9 mouse cellular contexts compared by ENCODE assay signal in the genomic region with DNA sequence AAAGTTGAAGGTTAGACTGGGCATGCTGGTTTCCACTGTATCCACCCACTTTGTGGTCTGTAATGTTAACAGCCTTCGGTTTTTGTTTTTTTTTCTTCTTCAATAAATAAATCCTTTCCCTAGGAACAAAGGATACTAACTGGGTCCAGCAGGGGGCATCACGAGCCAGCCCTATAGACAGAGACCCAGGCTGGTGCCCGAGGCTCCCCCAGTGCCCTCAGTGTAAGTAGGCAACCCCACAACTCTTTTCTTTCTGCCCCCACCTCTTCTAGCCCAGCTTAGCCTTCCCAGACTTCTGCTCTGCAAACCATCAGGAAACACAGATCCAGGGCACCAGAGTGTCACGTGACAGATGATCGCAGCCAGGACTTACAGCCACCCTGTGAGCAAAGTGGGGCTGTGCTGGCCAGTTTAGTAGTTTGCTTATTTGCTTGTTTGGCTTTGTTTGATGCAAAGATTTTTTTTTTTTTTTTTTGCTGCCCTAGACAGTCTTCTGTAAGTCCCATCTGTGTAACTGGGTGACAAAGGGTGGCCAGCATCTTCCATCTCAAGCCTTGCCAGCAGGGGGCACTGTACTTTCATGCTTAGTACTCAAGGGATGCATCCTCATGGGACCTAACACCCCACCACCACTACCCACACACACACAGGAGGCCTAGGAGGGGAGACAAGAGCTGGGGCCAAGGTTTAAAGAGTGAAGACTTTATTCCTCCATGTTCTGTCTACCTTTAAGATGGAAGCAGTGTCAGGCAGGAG. TPM values are rescaled to one million over a fixed set of nuclear protein-coding genes. Genes with fewer than 3 reads are reported as not detected.
DNase-seq lines count a peak whose midpoint lies in the region; ATAC-seq and TF ChIP-seq lines count a peak whose summit lies in the region.
"Had no signal": no experiment of that assay in that cellular context is flagged by ENCODE, and none has a peak within 500 bp of the region (broad histone marks: within the 10 kb centered on the region; RNA-seq: fewer than 3 reads in every experiment).

No protein-coding gene starts in this region.

- H3K4me1 ChIP-seq in kidney, postnatal 0 days (replicated peaks; ENCODE audit: insufficient read depth, low read length): peaks cover 7% of the 10 kb centered on the region; the same call in 1 of the 2 replicates
- H3K4me1 ChIP-seq in kidney, embryonic 15.5 days: peaks cover 24% of the 10 kb centered on the region
- peaks cover 28% of the 10 kb centered on the region for H3K4me1 ChIP-seq in forebrain, embryonic 10.5 days

- no peak overlapping the region for H3K9ac ChIP-seq in kidney, postnatal 0 days (ENCODE audit: low read depth, low read length)
- no peak overlapping the region for H3K9ac ChIP-seq in kidney, embryonic 15.5 days

- H3K4me2 ChIP-seq in kidney, postnatal 0 days (ENCODE audit: low read length): no peak overlapping the region
- no peak overlapping the region for H3K4me2 ChIP-seq in kidney, embryonic 15.5 days

- no peak overlapping the region for H3K27ac ChIP-seq in kidney, postnatal 0 days
- H3K27ac ChIP-seq in kidney, embryonic 15.5 days: no peak overlapping the region
- no peak overlapping the region for H3K27ac ChIP-seq in forebrain, embryonic 10.5 days

- DNase-seq in kidney, postnatal 0 days (ENCODE audit: low spot score): peak; percentile 51
- DNase-seq in MN1 (ENCODE audit: low spot score): peak; percentile 58
- DNase-seq in gastrocnemius, adult 8-10 months (ENCODE audit: low spot score in 2 of 2): peak; percentile 44 to 55
- peak; percentile 50 for DNase-seq in naive thymus-derived CD4-positive, alpha-beta T cell, adult 2 months (ENCODE audit: low read depth)
- DNase-seq in forebrain, embryonic 10.5 days (ENCODE audit: extremely low spot score, low spot score): no peak
- no peak for DNase-seq in urinary bladder, adult 2 months (ENCODE audit: low spot score)

- TF ChIP-seq CTCF in kidney, postnatal 0 days (IDR thresholded peaks at IDR 0.05; ENCODE audit: low read depth): peak; percentile 57

- H3K4me3 ChIP-seq in kidney, postnatal 0 days (replicated peaks; ENCODE audit: low read depth, low read length): no peak overlapping the region
- no peak overlapping the region for H3K4me3 ChIP-seq in kidney, embryonic 15.5 days (replicated peaks)
- H3K4me3 ChIP-seq in forebrain, embryonic 10.5 days: no peak overlapping the region

- no peaks in the 10 kb centered on the region for H3K36me3 ChIP-seq in kidney, postnatal 0 days (ENCODE audit: insufficient read depth, low read length)
- H3K36me3 ChIP-seq in kidney, embryonic 15.5 days: no peaks in the 10 kb centered on the region
- no peaks in the 10 kb centered on the region for H3K36me3 ChIP-seq in forebrain, embryonic 10.5 days (replicated peaks)

- no peaks in the 10 kb centered on the region for H3K27me3 ChIP-seq in kidney, postnatal 0 days (ENCODE audit: insufficient read depth, low read length)
- peaks cover 4% of the 10 kb centered on the region; the same call in 1 of the 2 replicates for H3K27me3 ChIP-seq in kidney, embryonic 15.5 days
- 0 out of 2 replicates have a peak, but pooled peaks cover 5% of the 10 kb centered on the region for H3K27me3 ChIP-seq in forebrain, embryonic 10.5 days (ENCODE audit: poor library complexity, severe bottlenecking)

- no peak for ATAC-seq in kidney, postnatal 0 days (replicated peaks; ENCODE audit: low FRiP score, low read depth)
- no peak for ATAC-seq in kidney, embryonic 15.5 days (replicated peaks; ENCODE audit: low FRiP score)
- no peak for ATAC-seq in frontal cortex, adult (ENCODE audit: low TSS enrichment)

- H3K9me3 ChIP-seq in kidney, postnatal 0 days (replicated peaks; ENCODE audit: low read length): no peaks in the 10 kb centered on the region
- no peaks in the 10 kb centered on the region for H3K9me3 ChIP-seq in kidney, embryonic 15.5 days (replicated peaks)
- no peaks in the 10 kb centered on the region; the same call in 1 of the 2 replicates for H3K9me3 ChIP-seq in forebrain, embryonic 10.5 days

- 52% methylated on average over 5 of the region's 5 CpGs for WGBS in kidney, postnatal 0 days
- WGBS in kidney, embryonic 15.5 days: 48% methylated on average over 5 of the region's 5 CpGs
- WGBS in forebrain, embryonic 10.5 days: 55% methylated on average over 5 of the region's 5 CpGs

RNA-seq across cellular contexts. Expression of gene Wfdc1, which starts 9.3 kb away (rescaled TPM):
- 6.2 and 6.9 TPM in 2 replicates for polyA plus RNA-seq in kidney, postnatal 0 days (2015; fragmentation: Nextera tagmentation; extraction: Ambion mirVana)
- polyA plus RNA-seq in kidney, embryonic 15.5 days (2015; fragmentation: Nextera tagmentation; extraction: Ambion mirVana): 2.3 and 3.0 TPM in 2 replicates
- 10 to 100 TPM; 63.4 to 89.3 (median 75.2) TPM for total RNA-seq in gastrocnemius, adult 8-10 months (2022)
- polyA plus RNA-seq in forebrain, embryonic 10.5 days (2016; fragmentation: Nextera tagmentation; extraction: Ambion mirVana): 2.7 and 3.7 TPM in 2 replicates
- 147 and 168 TPM in 2 replicates for polyA plus RNA-seq in urinary bladder, adult 2 months (2012; rRNA removed)
- polyA plus RNA-seq: limb, embryonic 11.5 days had no signal

RNA-seq across cellular contexts. Expression of gene Kcng4, which starts 21.4 kb away (rescaled TPM):
- polyA plus RNA-seq in kidney, postnatal 0 days (2015; fragmentation: Nextera tagmentation; extraction: Ambion mirVana): 0.14 and 0.28 TPM in 2 replicates
- polyA plus RNA-seq in kidney, embryonic 15.5 days (2015; fragmentation: Nextera tagmentation; extraction: Ambion mirVana): 0.05 TPM in 1 of 2 replicates, not detected in the other
- total RNA-seq in gastrocnemius, adult 8-10 months (2022): 10 to 100 TPM in 3 of 4 experiments, 1 to 10 TPM in 1; 8.3 to 22.8 (median 16.5) TPM
- 0.10 and 0.11 TPM in 2 replicates for polyA plus RNA-seq in forebrain, embryonic 10.5 days (2016; fragmentation: Nextera tagmentation; extraction: Ambion mirVana)
- polyA plus RNA-seq in urinary bladder, adult 2 months (2012; rRNA removed): 3.5 and 6.6 TPM in 2 replicates
- polyA plus RNA-seq: limb, embryonic 11.5 days had no signal

RNA-seq across cellular contexts. Expression of gene Atp2c2, which starts 42.9 kb away (rescaled TPM):
- 1.3 and 1.6 TPM in 2 replicates for polyA plus RNA-seq in kidney, postnatal 0 days (2015; fragmentation: Nextera tagmentation; extraction: Ambion mirVana)
- polyA plus RNA-seq in kidney, embryonic 15.5 days (2015; fragmentation: Nextera tagmentation; extraction: Ambion mirVana): 1.6 and 2.7 TPM in 2 replicates
- total RNA-seq in gastrocnemius, adult 8-10 months (2022): not detected
- polyA plus RNA-seq in forebrain, embryonic 10.5 days (2016; fragmentation: Nextera tagmentation; extraction: Ambion mirVana): 1.5 and 1.6 TPM in 2 replicates
- 2.2 and 2.3 TPM in 2 replicates for polyA plus RNA-seq in urinary bladder, adult 2 months (2012; rRNA removed)

RNA-seq across cellular contexts. Expression of gene Adad2, which starts 44.3 kb away (rescaled TPM):
- polyA plus RNA-seq in kidney, postnatal 0 days (2015; fragmentation: Nextera tagmentation; extraction: Ambion mirVana): not detected in 2 replicates
- polyA plus RNA-seq in kidney, embryonic 15.5 days (2015; fragmentation: Nextera tagmentation; extraction: Ambion mirVana): not detected in 2 replicates
- not detected for total RNA-seq in gastrocnemius, adult 8-10 months (2022)
- 0.10 and 0.16 TPM in 2 replicates for polyA plus RNA-seq in forebrain, embryonic 10.5 days (2016; fragmentation: Nextera tagmentation; extraction: Ambion mirVana)
- polyA plus RNA-seq in urinary bladder, adult 2 months (2012; rRNA removed): not detected in 2 replicates

RNA-seq across cellular contexts. Expression of gene Taf1c, which starts 51.9 kb away (rescaled TPM):
- 8.3 and 8.7 TPM in 2 replicates for polyA plus RNA-seq in kidney, postnatal 0 days (2015; fragmentation: Nextera tagmentation; extraction: Ambion mirVana)
- 10.8 and 12.9 TPM in 2 replicates for polyA plus RNA-seq in kidney, embryonic 15.5 days (2015; fragmentation: Nextera tagmentation; extraction: Ambion mirVana)
- total RNA-seq in gastrocnemius, adult 8-10 months (2022): 1 to 10 TPM; 5.2 to 8.0 (median 6.9) TPM
- 17.0 and 18.5 TPM in 2 replicates for polyA plus RNA-seq in forebrain, embryonic 10.5 days (2016; fragmentation: Nextera tagmentation; extraction: Ambion mirVana)
- polyA plus RNA-seq in urinary bladder, adult 2 months (2012; rRNA removed): 11.1 and 14.5 TPM in 2 replicates

Comparison
In these comparisons a context has a peak if more than half of its experiments do, and no peak if none do; other contexts are left out.
1. DNase-seq: peak in kidney, postnatal 0 days (single experiment), MN1 (single experiment), gastrocnemius, adult 8-10 months (2 of 2) and naive thymus-derived CD4-positive, alpha-beta T cell, adult 2 months (single experiment); none in forebrain, embryonic 10.5 days (single experiment) and urinary bladder, adult 2 months (single experiment).
2. RNA of gene Wfdc1, which starts 9.3 kb away (polyA plus RNA-seq): 147 to 168 TPM in urinary bladder, adult 2 months; 6.2 to 6.9 TPM in kidney, postnatal 0 days, 2.3 to 3.0 TPM in kidney, embryonic 15.5 days and 2.7 to 3.7 TPM in forebrain, embryonic 10.5 days; every median in the first group is over 10 times any median in the second.